Mouse (Mus musculus): ENCODE results near the gene H2-K1. TPM values are rescaled to one million over a fixed set of nuclear protein-coding genes. Genes with fewer than 3 reads are reported as not detected.

Gene H2-K1
- polyA plus RNA-seq, 1 experiment from 2014 or later, result 13.0 TPM

- 66% methylated on average over 9 of the region's 9 CpGs for WGBS
- Histone ChIP-seq H3K9me3 (no peaks in the 10 kb centered on the region), H3K4me2 (peak overlapping the region; percentile 99), H3K36me3 (peaks cover 60% of the 10 kb centered on the region), H3K4me3 (peak overlapping the region; percentile 85), H3K9ac (peak overlapping the region; percentile 94), H3K27ac (peak overlapping the region; percentile 99; the same call in 1 of the 2 replicates), H3K4me1 (replicated peaks) (peaks cover 52% of the 10 kb centered on the region), H3K27me3 (peaks cover 5% of the 10 kb centered on the region; the same call in 1 of the 2 replicates)
- no peak for ATAC-seq (ENCODE audit: low FRiP score)
These were observed 32.7 kb upstream of the H2-K1 start for GRCm38 (mm10) chr17:34032806-34033205.

GRCm38 (mm10) chr17:34032174-34032632 lies 32.1 kb upstream of the H2-K1 start:
- Histone ChIP-seq H3K4me2 (peak overlapping the region; percentile 99), H3K9ac (peak overlapping the region; percentile 94), H3K27ac (peak overlapping the region; percentile 99), H3K4me1 (replicated peaks) (peaks cover 55% of the 10 kb centered on the region), H3K4me3 (peak overlapping the region; percentile 85), H3K9me3 (no peaks in the 10 kb centered on the region), H3K36me3 (peaks cover 54% of the 10 kb centered on the region), H3K27me3 (no peaks in the 10 kb centered on the region)
- WGBS, result under 1% methylated on average over 46 of the region's 48 CpGs
- no peak for ATAC-seq (ENCODE audit: low FRiP score)

- ATAC-seq (ENCODE audit: low FRiP score), result peak; percentile 83
- peak within 1 kb of the TSS; percentile 94 for H3K9ac ChIP-seq
- H3K27me3 ChIP-seq, result no peaks in the 10 kb centered on the region
- no peaks in the 10 kb centered on the region for H3K9me3 ChIP-seq
- peaks cover 60% of the 10 kb centered on the region for H3K4me1 ChIP-seq (replicated peaks)
- peak within 1 kb of the TSS; percentile 99 for H3K4me2 ChIP-seq
- H3K4me3 ChIP-seq, result peak within 1 kb of the TSS; percentile 85
- peaks cover 48% of the 10 kb centered on the region for H3K36me3 ChIP-seq
- peak within 1 kb of the TSS; percentile 99 for H3K27ac ChIP-seq
- WGBS, result under 1% methylated on average over 75 of the region's 88 CpGs
These were observed 31.5 kb upstream of the H2-K1 start, which contains the start of the genes Slc39a7 and Rxrb for GRCm38 (mm10) chr17:34031465-34032173. Gene Slc39a7 (minus strand): TSS chr17:34031682. Gene Rxrb (plus strand): TSS chr17:34031812.

GRCm38 (mm10) chr17:34030861-34031326 lies 30.7 kb upstream of the H2-K1 start:
- peak overlapping the region; percentile 99 for H3K4me2 ChIP-seq
- peaks cover 68% of the 10 kb centered on the region for H3K4me1 ChIP-seq (replicated peaks)
- H3K27me3 ChIP-seq, result no peaks in the 10 kb centered on the region
- H3K36me3 ChIP-seq, result peaks cover 41% of the 10 kb centered on the region
- WGBS, result 6% methylated on average over 20 of the region's 20 CpGs
- peak overlapping the region; percentile 99 for H3K27ac ChIP-seq
- peak overlapping the region; percentile 85 for H3K4me3 ChIP-seq
- no peak for ATAC-seq (ENCODE audit: low FRiP score)
- peak overlapping the region; percentile 94 for H3K9ac ChIP-seq
- no peaks in the 10 kb centered on the region for H3K9me3 ChIP-seq

GRCm38 (mm10) chr17:34029890-34030595 lies 29.9 kb upstream of the H2-K1 start:
- Histone ChIP-seq H3K36me3 (peaks cover 32% of the 10 kb centered on the region), H3K4me2 (peak overlapping the region; percentile 99), H3K27me3 (no peaks in the 10 kb centered on the region), H3K9me3 (no peaks in the 10 kb centered on the region), H3K27ac (peak overlapping the region; percentile 99; the same call in 1 of the 2 replicates), H3K4me1 (replicated peaks) (peaks cover 76% of the 10 kb centered on the region), H3K9ac (peak overlapping the region; percentile 94), H3K4me3 (peak overlapping the region; percentile 85)
- 72% methylated on average over 21 of the region's 21 CpGs for WGBS
- no peak for ATAC-seq (ENCODE audit: low FRiP score)

- Histone ChIP-seq H3K9me3 (no peaks in the 10 kb centered on the region), H3K9ac (peak overlapping the region; percentile 94; the same call in 1 of the 2 replicates), H3K4me1 (replicated peaks) (peaks cover 77% of the 10 kb centered on the region), H3K27me3 (no peaks in the 10 kb centered on the region), H3K4me2 (peak overlapping the region; percentile 99), H3K27ac (peak overlapping the region; percentile 99; the same call in 1 of the 2 replicates), H3K36me3 (peaks cover 26% of the 10 kb centered on the region), H3K4me3 (peak overlapping the region; percentile 85)
- ATAC-seq (ENCODE audit: low FRiP score), result no peak
- 89% methylated on average over 18 of the region's 18 CpGs for WGBS
These were observed 29.2 kb upstream of the H2-K1 start for GRCm38 (mm10) chr17:34029150-34029889.

- Histone ChIP-seq H3K4me1 (replicated peaks) (peaks cover 76% of the 10 kb centered on the region), H3K27me3 (no peaks in the 10 kb centered on the region), H3K4me3 (peak overlapping the region; percentile 85), H3K9ac (peak overlapping the region; percentile 20; the same call in 1 of the 2 replicates), H3K36me3 (peaks cover 20% of the 10 kb centered on the region), H3K27ac (peak overlapping the region; percentile 99), H3K9me3 (no peaks in the 10 kb centered on the region), H3K4me2 (peak overlapping the region; percentile 99)
- WGBS, result 51% methylated on average over 17 of the region's 17 CpGs
- ATAC-seq (ENCODE audit: low FRiP score), result no peak
These were observed 28.5 kb upstream of the H2-K1 start for GRCm38 (mm10) chr17:34028501-34029149.

- Histone ChIP-seq H3K27ac (peak within 1 kb of the TSS; percentile 99), H3K4me3 (peak within 1 kb of the TSS; percentile 85), H3K4me1 (replicated peaks) (peaks cover 76% of the 10 kb centered on the region), H3K27me3 (no peaks in the 10 kb centered on the region), H3K9me3 (no peaks in the 10 kb centered on the region), H3K4me2 (peak within 1 kb of the TSS; percentile 99), H3K9ac (peak within 1 kb of the TSS; percentile 99), H3K36me3 (peaks cover 25% of the 10 kb centered on the region)
- peak; percentile 58 for ATAC-seq (ENCODE audit: low FRiP score)
- WGBS, result under 1% methylated on average over 49 of the region's 49 CpGs
These were observed 27.6 kb upstream of the H2-K1 start, which contains the start of gene H2-Ke6 for GRCm38 (mm10) chr17:34027656-34028223. Gene H2-Ke6 (minus strand): TSS chr17:34028060.

- no peaks in the 10 kb centered on the region for H3K27me3 ChIP-seq
- H3K9ac ChIP-seq, result peak overlapping the region; percentile 99
- H3K4me1 ChIP-seq (replicated peaks), result peaks cover 78% of the 10 kb centered on the region
- H3K9me3 ChIP-seq, result no peaks in the 10 kb centered on the region
- peak overlapping the region; percentile 99 for H3K4me2 ChIP-seq
- WGBS, result 2% methylated on average over 29 of the region's 36 CpGs
- ATAC-seq (ENCODE audit: low FRiP score), result no peak
- H3K36me3 ChIP-seq, result peaks cover 31% of the 10 kb centered on the region
- H3K27ac ChIP-seq, result peak overlapping the region; percentile 99
- peak overlapping the region; percentile 83 for H3K4me3 ChIP-seq
These were observed 26.9 kb upstream of the H2-K1 start for GRCm38 (mm10) chr17:34026917-34027655.

- H3K36me3 ChIP-seq, result peaks cover 40% of the 10 kb centered on the region
- peak overlapping the region; percentile 99 for H3K4me2 ChIP-seq
- H3K9ac ChIP-seq, result peak overlapping the region; percentile 99
- WGBS, result 17% methylated on average over 2 of the region's 2 CpGs
- peaks cover 79% of the 10 kb centered on the region for H3K4me1 ChIP-seq (replicated peaks)
- ATAC-seq (ENCODE audit: low FRiP score), result no peak
- peak overlapping the region; percentile 99 for H3K27ac ChIP-seq
- no peaks in the 10 kb centered on the region for H3K27me3 ChIP-seq
- H3K9me3 ChIP-seq, result no peaks in the 10 kb centered on the region
- H3K4me3 ChIP-seq, result peak overlapping the region; percentile 83
These were observed 26.1 kb upstream of the H2-K1 start for GRCm38 (mm10) chr17:34026221-34026620.
